Mouse (Mus musculus): ENCODE data around the gene Arhgap42.

- no peak for TF ChIP-seq CTCF (IDR thresholded peaks at IDR 0.05; ENCODE audit: low read depth, low read length)
- no peak for TF ChIP-seq POLR2A (IDR thresholded peaks at IDR 0.05; ENCODE audit: insufficient read depth, low read length)
- no peak for TF ChIP-seq EP300 (IDR thresholded peaks at IDR 0.05; ENCODE audit: insufficient read depth, low read depth, low read length)
Measured at GRCm38 (mm10) chr9:9190835-9191234, 48.1 kb downstream of the Arhgap42 start.

Measured in ES-Bruce4 (cell line).